Mouse (Mus musculus) urinary bladder, adult 2 months (tissue): ENCODE results near the gene Clrn3. TPM values are rescaled to one million over a fixed set of nuclear protein-coding genes. Genes with fewer than 3 reads are reported as not detected.

Source experiments
- DNase-seq: peaks from one replicate; pipeline ENCODE4 v3.0.0; 2022; ENCODE audit warnings: low spot score
- polyA plus RNA-seq: library from polyadenylated mRNA; depleted of rRNA; stranded (reverse); fragments of >200 nt; gene quantifications from 2 replicates; pipeline ENCODE4 v1.2.3, GENCODE M21; 2012; rRNA removed

The Clrn3 gene
- polyA plus RNA-seq, 1 experiment: not detected

GRCm38 (mm10) chr7:135487423-135487822 lies 41.0 kb downstream of the Clrn3 start:
- no peak for DNase-seq

GRCm38 (mm10) chr7:135486645-135487382 lies 41.6 kb downstream of the Clrn3 start:
- no peak for DNase-seq

- no peak for DNase-seq
Observed at GRCm38 (mm10) chr7:135485796-135486410, 42.6 kb downstream of the Clrn3 start.

- no peak for DNase-seq
Observed at GRCm38 (mm10) chr7:135485116-135485795, 43.2 kb downstream of the Clrn3 start.

- no peak for DNase-seq
Observed at GRCm38 (mm10) chr7:135484341-135484740, 44.1 kb downstream of the Clrn3 start.

- no peak for DNase-seq
Observed at GRCm38 (mm10) chr7:135483751-135484150, 44.7 kb downstream of the Clrn3 start.

GRCm38 (mm10) chr7:135481150-135481549 lies 47.3 kb downstream of the Clrn3 start:
- DNase-seq: no peak

- DNase-seq: no peak
Observed at GRCm38 (mm10) chr7:135479912-135480311, 48.5 kb downstream of the Clrn3 start.

GRCm38 (mm10) chr7:135479322-135479880 lies 49.1 kb downstream of the Clrn3 start:
- no peak for DNase-seq

- DNase-seq: no peak
Observed at GRCm38 (mm10) chr7:135477256-135477655, 51.2 kb downstream of the Clrn3 start.

- DNase-seq: no peak
Observed at GRCm38 (mm10) chr7:135475981-135476380, 52.5 kb downstream of the Clrn3 start.

GRCm38 (mm10) chr7:135470319-135470718 lies 58.1 kb downstream of the Clrn3 start:
- DNase-seq: no peak

- DNase-seq: no peak
Observed at GRCm38 (mm10) chr7:135468631-135469030, 59.8 kb downstream of the Clrn3 start.

- DNase-seq: no peak
Observed at GRCm38 (mm10) chr7:135465293-135465692, 63.2 kb downstream of the Clrn3 start.

- no peak for DNase-seq
Observed at GRCm38 (mm10) chr7:135464689-135465259, 63.7 kb downstream of the Clrn3 start.

Other genes starting within 250 kb of the Clrn3 start
- not detected in 2 replicates for gene Foxi2, start 118.3 kb downstream of the Clrn3 start, polyA plus RNA-seq
- gene Ptpre, start 8.8 kb upstream of the Clrn3 start, polyA plus RNA-seq: 6.5 and 7.4 TPM in 2 replicates
- 1.6 and 2.5 TPM in 2 replicates for gene Mki67, start 187.7 kb upstream of the Clrn3 start, polyA plus RNA-seq